Mouse (Mus musculus): ENCODE results near the gene Tenm4. TPM values are rescaled to one million over a fixed set of nuclear protein-coding genes. Genes with fewer than 3 reads are reported as not detected.

The Tenm4 gene
- total and polyA plus RNA-seq, 3 experiments = 0.03 to 0.26 (median 0.04) TPM

DNA sequence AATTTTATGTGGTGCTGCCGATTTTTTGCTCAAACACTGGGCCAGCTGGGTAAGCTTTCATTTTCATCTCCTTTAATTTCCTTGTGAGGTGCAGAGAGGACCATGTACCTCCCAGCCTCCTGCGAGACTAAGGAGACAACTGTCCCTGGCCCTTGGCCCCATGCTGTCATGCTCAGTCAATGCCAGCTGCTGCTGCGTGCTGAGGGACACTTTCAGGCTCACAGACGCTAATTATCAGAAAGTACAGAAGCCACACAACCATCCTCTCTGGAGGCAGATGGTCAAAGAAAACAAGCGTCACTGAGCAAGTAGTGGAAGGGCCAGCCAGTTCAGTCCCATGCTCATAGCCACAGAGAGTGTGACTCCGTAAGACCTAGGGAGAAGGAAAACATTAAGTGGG is 287.9 kb downstream of the Tenm4 start:
- TF ChIP-seq TBP (conservative IDR thresholded peaks at IDR 0.05; ENCODE audit: low read depth, low read length) (no peak), EP300 (IDR thresholded peaks at IDR 0.05; ENCODE audit: low read length) (no peak), SMC3 (IDR thresholded peaks at IDR 0.05; ENCODE audit: low read depth, low read length) (no peak), CHD1 (IDR thresholded peaks at IDR 0.05; ENCODE audit: low read depth, low read length) (no peak), UBTF (IDR thresholded peaks at IDR 0.05; ENCODE audit: low read depth, low read length) (no peak), KAT2A (IDR thresholded peaks at IDR 0.05; ENCODE audit: insufficient replicate concordance, low read length) (no peak)
- H3K36me3 ChIP-seq (replicated peaks in 1 of 2; ENCODE audit: control insufficient read depth in 1 of 2, insufficient read depth in 1 of 2, low read length in 1 of 2) = no peaks in the 10 kb centered on the region
- no peak overlapping the region for H3K4me2 ChIP-seq (ENCODE audit: insufficient read depth, low read depth, poor library complexity, severe bottlenecking)
- no peak overlapping the region for H3K27ac ChIP-seq (ENCODE audit: insufficient read depth, low read depth)
- peaks cover 0 to 12% of the 10 kb centered on the region in 2 experiments; a peak in 1 of 4 replicates for H3K4me1 ChIP-seq (ENCODE audit: control insufficient read depth in 1 of 2, insufficient read depth in 2 of 2)
- H3K9me3 ChIP-seq (replicated peaks; ENCODE audit: low read length) = no peaks in the 10 kb centered on the region
- H3K79me2 ChIP-seq (replicated peaks; ENCODE audit: control insufficient read depth, extremely low read depth, insufficient read depth, poor library complexity, severe bottlenecking) = no peaks in the 10 kb centered on the region
- H3K4me3 ChIP-seq (replicated peaks in 1 of 3; ENCODE audit: low read depth in 2 of 3, low read length in 2 of 3, poor library complexity in 1 of 3) = no peak overlapping the region
- no peaks in the 10 kb centered on the region for H3K27me3 ChIP-seq (replicated peaks)
- no peak overlapping the region for H3K9ac ChIP-seq (ENCODE audit: insufficient read depth, low read depth)
- in situ Hi-C loops (cut with MboI; ENCODE audit: low pct_ligation_motif_present, low pct_unique_long_range_greater_than_20kb, low sequenced_read_pairs) (no loop called here), dilution Hi-C loops (cut with MboI; ENCODE audit: extremely low pct_ligation_motif_present, extremely low pct_unique_long_range_greater_than_20kb, low sequenced_read_pairs) (no loop called here)
- no peak for DNase-seq (ENCODE audit: extremely low read depth)

- dilution Hi-C loops (cut with MboI; ENCODE audit: extremely low pct_ligation_motif_present, extremely low pct_unique_long_range_greater_than_20kb, low sequenced_read_pairs) = no loop called here
- Histone ChIP-seq H3K4me2 (ENCODE audit: insufficient read depth, low read depth, poor library complexity, severe bottlenecking) (no peak overlapping the region), H3K9ac (ENCODE audit: insufficient read depth, low read depth) (no peak overlapping the region), H3K4me3 (replicated peaks in 1 of 3; ENCODE audit: low read depth in 2 of 3, low read length in 2 of 3, poor library complexity in 1 of 3) (no peak overlapping the region), H3K27ac (ENCODE audit: insufficient read depth, low read depth) (no peak overlapping the region), H3K36me3 (replicated peaks in 1 of 2; ENCODE audit: control insufficient read depth in 1 of 2, insufficient read depth in 1 of 2, low read length in 1 of 2) (no peaks in the 10 kb centered on the region), H3K27me3 (replicated peaks) (no peaks in the 10 kb centered on the region), H3K79me2 (replicated peaks; ENCODE audit: control insufficient read depth, extremely low read depth, insufficient read depth, poor library complexity, severe bottlenecking) (no peaks in the 10 kb centered on the region), H3K4me1 (ENCODE audit: control insufficient read depth in 1 of 2, insufficient read depth in 2 of 2) (peaks cover 0 to 22% of the 10 kb centered on the region in 2 experiments; a peak in 2 of 4 replicates), H3K9me3 (replicated peaks; ENCODE audit: low read length) (no peaks in the 10 kb centered on the region)
- in situ Hi-C loops (cut with MboI; ENCODE audit: low pct_ligation_motif_present, low pct_unique_long_range_greater_than_20kb, low sequenced_read_pairs) = no loop called here
- DNase-seq (ENCODE audit: extremely low read depth) = no peak
- TF ChIP-seq UBTF (IDR thresholded peaks at IDR 0.05; ENCODE audit: low read depth, low read length) = no peak
- TF ChIP-seq MAFK (IDR thresholded peaks at IDR 0.05; ENCODE audit: insufficient replicate concordance, low read length) = peak; percentile 93
Measured at GRCm38 (mm10) chr7:96466761-96467160, 295.7 kb downstream of the Tenm4 start.

GRCm38 (mm10) chr7:96470821-96471220 is 299.8 kb downstream of the Tenm4 start:
- Histone ChIP-seq H3K9me3 (replicated peaks; ENCODE audit: low read length) (no peaks in the 10 kb centered on the region), H3K4me1 (ENCODE audit: control insufficient read depth in 1 of 2, insufficient read depth in 2 of 2) (peaks cover 0 to 23% of the 10 kb centered on the region in 2 experiments; a peak in 2 of 4 replicates), H3K9ac (ENCODE audit: insufficient read depth, low read depth) (no peak overlapping the region), H3K79me2 (replicated peaks; ENCODE audit: control insufficient read depth, extremely low read depth, insufficient read depth, poor library complexity, severe bottlenecking) (no peaks in the 10 kb centered on the region), H3K4me2 (ENCODE audit: insufficient read depth, low read depth, poor library complexity, severe bottlenecking) (no peak overlapping the region), H3K36me3 (replicated peaks in 1 of 2; ENCODE audit: control insufficient read depth in 1 of 2, insufficient read depth in 1 of 2, low read length in 1 of 2) (no peaks in the 10 kb centered on the region), H3K4me3 (replicated peaks in 1 of 3; ENCODE audit: low read depth in 2 of 3, low read length in 2 of 3, poor library complexity in 1 of 3) (no peak overlapping the region), H3K27ac (ENCODE audit: insufficient read depth, low read depth) (no peak overlapping the region), H3K27me3 (replicated peaks) (no peaks in the 10 kb centered on the region)
- DNase-seq (ENCODE audit: extremely low read depth) = no peak
- dilution Hi-C loops (cut with MboI; ENCODE audit: extremely low pct_ligation_motif_present, extremely low pct_unique_long_range_greater_than_20kb, low sequenced_read_pairs) = no loop called here
- in situ Hi-C loops (cut with MboI; ENCODE audit: low pct_ligation_motif_present, low pct_unique_long_range_greater_than_20kb, low sequenced_read_pairs) = no loop called here
- TF ChIP-seq SIN3A (IDR thresholded peaks at IDR 0.05; ENCODE audit: low read length) = no peak
- TF ChIP-seq USF2 (conservative IDR thresholded peaks at IDR 0.05; ENCODE audit: low read depth, low read length) = no peak
- no peak for TF ChIP-seq IRF4 (IDR thresholded peaks at IDR 0.05; ENCODE audit: low read depth, low read length)
- no peak for TF ChIP-seq MXI1 (IDR thresholded peaks at IDR 0.05; ENCODE audit: low read depth, low read length)
- TF ChIP-seq CTCF (conservative IDR thresholded peaks at IDR 0.05 in 1 of 2, IDR thresholded peaks at IDR 0.05 in 1 of 2; ENCODE audit: low read depth in 2 of 2, low read length in 2 of 2) = no peak
- TF ChIP-seq ZMIZ1 (IDR thresholded peaks at IDR 0.05; ENCODE audit: low read depth, low read length) = no peak
- TF ChIP-seq UBTF (IDR thresholded peaks at IDR 0.05; ENCODE audit: low read depth, low read length) = no peak
- TF ChIP-seq MEF2A (IDR thresholded peaks at IDR 0.05; ENCODE audit: borderline replicate concordance, low read depth, low read length) = no peak
- TF ChIP-seq RAD21 (IDR thresholded peaks at IDR 0.05; ENCODE audit: low read depth, low read length) = no peak
- TF ChIP-seq MAZ (IDR thresholded peaks at IDR 0.05; ENCODE audit: low read depth, low read length) = no peak
- no peak for TF ChIP-seq TCF12 (IDR thresholded peaks at IDR 0.05; ENCODE audit: low read depth, low read length)
- no peak for TF ChIP-seq MYC (IDR thresholded peaks at IDR 0.05; ENCODE audit: low read depth, low read length)
- TF ChIP-seq NELFE (IDR thresholded peaks at IDR 0.05; ENCODE audit: low read depth, low read length) = no peak
- TF ChIP-seq RCOR1 (conservative IDR thresholded peaks at IDR 0.05; ENCODE audit: low read depth, low read length) = no peak

Data from CH12.LX (cell line).